8 mouse cellular contexts compared by ENCODE assay signal in genomic region chr2:60125049-60126004, GRCm38 (mm10).
DNase-seq lines count a peak whose midpoint lies in the region; ATAC-seq and TF ChIP-seq lines count a peak whose summit lies in the region.

No protein-coding gene starts in this region.

- no peaks in the 10 kb centered on the region for H3K36me3 ChIP-seq in CH12.LX (replicated peaks in 1 of 2; ENCODE audit: control insufficient read depth in 1 of 2, insufficient read depth in 1 of 2, low read length in 1 of 2)
- no peaks in the 10 kb centered on the region for H3K36me3 ChIP-seq in forebrain, embryonic 12.5 days (replicated peaks)
- no peaks in the 10 kb centered on the region for H3K36me3 ChIP-seq in liver, postnatal 0 days (replicated peaks; ENCODE audit: insufficient read depth, low read length)
- H3K36me3 ChIP-seq in neural tube, embryonic 13.5 days: no peaks in the 10 kb centered on the region
- H3K36me3 ChIP-seq in testis, adult 2 months (ENCODE audit: control insufficient read depth, insufficient read depth, low read length): no peaks in the 10 kb centered on the region

- under 1% methylated on average over 56 of the region's 83 CpGs for WGBS in forebrain, embryonic 12.5 days
- under 1% methylated on average over 41 of the region's 83 CpGs for WGBS in liver, postnatal 0 days (ENCODE audit: insufficient replicate concordance)
- WGBS in neural tube, embryonic 13.5 days: 0% methylated on average over 66 of the region's 83 CpGs

- TF ChIP-seq CTCF in CH12.LX (conservative IDR thresholded peaks at IDR 0.05 in 1 of 2, IDR thresholded peaks at IDR 0.05 in 1 of 2; ENCODE audit: low read depth in 2 of 2, low read length in 2 of 2): no peak
- no peak for TF ChIP-seq CTCF in liver, postnatal 0 days (IDR thresholded peaks at IDR 0.05; ENCODE audit: low read depth)
- no peak for TF ChIP-seq CTCF in testis, adult 2 months (IDR thresholded peaks at IDR 0.05; ENCODE audit: control insufficient read depth, insufficient read depth, insufficient replicate concordance, low read depth, low read length)

- no peaks in the 10 kb centered on the region for H3K27me3 ChIP-seq in CH12.LX (replicated peaks)
- H3K27me3 ChIP-seq in forebrain, embryonic 12.5 days: no peaks in the 10 kb centered on the region
- no peaks in the 10 kb centered on the region for H3K27me3 ChIP-seq in liver, postnatal 0 days (ENCODE audit: insufficient read depth, low read length)
- H3K27me3 ChIP-seq in neural tube, embryonic 13.5 days: no peaks in the 10 kb centered on the region
- no peaks in the 10 kb centered on the region for H3K27me3 ChIP-seq in testis, adult 2 months (ENCODE audit: control insufficient read depth, insufficient read depth, low read length)

- H3K9me3 ChIP-seq in CH12.LX (replicated peaks; ENCODE audit: low read length): no peaks in the 10 kb centered on the region
- H3K9me3 ChIP-seq in forebrain, embryonic 12.5 days: no peaks in the 10 kb centered on the region
- H3K9me3 ChIP-seq in liver, postnatal 0 days (ENCODE audit: low read length): no peaks in the 10 kb centered on the region
- no peaks in the 10 kb centered on the region for H3K9me3 ChIP-seq in neural tube, embryonic 13.5 days

- H3K27ac ChIP-seq in CH12.LX (ENCODE audit: insufficient read depth, low read depth): peak overlapping the region; percentile 62
- H3K27ac ChIP-seq in forebrain, embryonic 12.5 days: peak overlapping the region; percentile 100
- peak overlapping the region; percentile 100 for H3K27ac ChIP-seq in liver, postnatal 0 days (ENCODE audit: low read depth)
- peak overlapping the region; percentile 100 for H3K27ac ChIP-seq in neural tube, embryonic 13.5 days (replicated peaks)
- H3K27ac ChIP-seq in testis, adult 2 months (ENCODE audit: control insufficient read depth, insufficient read depth, low read depth, low read length): peak overlapping the region; percentile 92

- peak overlapping the region; percentile 66 for H3K4me2 ChIP-seq in CH12.LX (ENCODE audit: insufficient read depth, low read depth, poor library complexity, severe bottlenecking)
- H3K4me2 ChIP-seq in forebrain, embryonic 12.5 days: peak overlapping the region; percentile 59
- H3K4me2 ChIP-seq in liver, postnatal 0 days (ENCODE audit: low read depth, low read length): peak overlapping the region; percentile 75
- H3K4me2 ChIP-seq in neural tube, embryonic 13.5 days: peak overlapping the region; percentile 61

- H3K9ac ChIP-seq in CH12.LX (ENCODE audit: insufficient read depth, low read depth): peak overlapping the region; percentile 97
- H3K9ac ChIP-seq in forebrain, embryonic 12.5 days: peak overlapping the region; percentile 99
- peak overlapping the region; percentile 99 for H3K9ac ChIP-seq in liver, postnatal 0 days (replicated peaks)
- H3K9ac ChIP-seq in neural tube, embryonic 13.5 days: peak overlapping the region; percentile 100

- H3K4me1 ChIP-seq in CH12.LX (ENCODE audit: control insufficient read depth in 1 of 2, insufficient read depth in 2 of 2): peaks cover 4 to 28% of the 10 kb centered on the region in 2 experiments
- H3K4me1 ChIP-seq in forebrain, embryonic 12.5 days: peaks cover 21% of the 10 kb centered on the region
- H3K4me1 ChIP-seq in liver, postnatal 0 days (ENCODE audit: insufficient read depth): peaks cover 13% of the 10 kb centered on the region
- H3K4me1 ChIP-seq in neural tube, embryonic 13.5 days (replicated peaks): peaks cover 45% of the 10 kb centered on the region
- H3K4me1 ChIP-seq in testis, adult 2 months (ENCODE audit: control insufficient read depth, insufficient read depth, low read length): peaks cover 2% of the 10 kb centered on the region; the same call in 1 of the 2 replicates

- TF ChIP-seq EP300 in CH12.LX (IDR thresholded peaks at IDR 0.05; ENCODE audit: low read length): no peak
- TF ChIP-seq EP300 in liver, postnatal 0 days (IDR thresholded peaks at IDR 0.05; ENCODE audit: low read depth): no peak

- H3K4me3 ChIP-seq in CH12.LX (replicated peaks in 1 of 3; ENCODE audit: low read depth in 2 of 3, low read length in 2 of 3, poor library complexity in 1 of 3): peak overlapping the region; percentile 67 to 84 (median 79)
- H3K4me3 ChIP-seq in forebrain, embryonic 12.5 days (replicated peaks): peak overlapping the region; percentile 95
- H3K4me3 ChIP-seq in liver, postnatal 0 days (ENCODE audit: low read depth, low read length): peak overlapping the region; percentile 99
- H3K4me3 ChIP-seq in neural tube, embryonic 13.5 days: peak overlapping the region; percentile 89
- H3K4me3 ChIP-seq in testis, adult 2 months (ENCODE audit: control insufficient read depth, low read depth, low read length): peak overlapping the region; percentile 97

- TF ChIP-seq POLR2A in CH12.LX (IDR thresholded peaks at IDR 0.05; ENCODE audit: low read depth, low read length): peak; percentile 50; the same call in 1 of the 2 replicates
- peak; percentile 46; the same call in 1 of the 2 replicates for TF ChIP-seq POLR2A in testis, adult 2 months (IDR thresholded peaks at IDR 0.05; ENCODE audit: control insufficient read depth, low read depth, low read length)

- dilution Hi-C loops in CH12.LX (cut with MboI; ENCODE audit: extremely low pct_ligation_motif_present, extremely low pct_unique_long_range_greater_than_20kb, low sequenced_read_pairs): no loop called here

- DNase-seq in CH12.LX (ENCODE audit: extremely low read depth): peak; percentile 61
- DNase-seq in c-Kit-positive CD71-negative TER-119-negative erythroid progenitor cells, embryonic 14.5 days (ENCODE audit: low read depth): peak; percentile 49
- peak; percentile 79 to 83 for DNase-seq in heart, postnatal 10 days
- peak; percentile 69 to 76 for DNase-seq in kidney, postnatal 36 days
- peak; percentile 75 for DNase-seq in liver, postnatal 0 days

- intact Hi-C loops in heart, postnatal 10 days (cut with DNase I): loop anchor here (2.0 kb wide), 2 partner anchors 83 to 89 kb away; partner anchors contain the start of genes Baz2b and March7

- in situ Hi-C loops in CH12.LX (cut with MboI; ENCODE audit: low pct_ligation_motif_present, low pct_unique_long_range_greater_than_20kb, low sequenced_read_pairs): no loop called here

- TF ChIP-seq RAD21 in CH12.LX (IDR thresholded peaks at IDR 0.05; ENCODE audit: low read depth, low read length): no peak

- peak; percentile 76 for ATAC-seq in forebrain, embryonic 12.5 days (ENCODE audit: low FRiP score)
- ATAC-seq in liver, postnatal 0 days: peak; percentile 71
- peak; percentile 75 for ATAC-seq in neural tube, embryonic 13.5 days (ENCODE audit: low read depth)

- peaks cover 13% of the 10 kb centered on the region for H3K79me2 ChIP-seq in CH12.LX (replicated peaks; ENCODE audit: control insufficient read depth, extremely low read depth, insufficient read depth, poor library complexity, severe bottlenecking)

TF ChIP-seq in CH12.LX, 34 proteins besides CTCF, POLR2A, EP300 and RAD21:
- TF ChIP-seq MXI1 (IDR thresholded peaks at IDR 0.05; ENCODE audit: low read depth, low read length): peak; percentile 50; the same call in 1 of the 2 replicates
- TF ChIP-seq MAZ (IDR thresholded peaks at IDR 0.05; ENCODE audit: low read depth, low read length): 0 out of 2 replicates have a peak, but pooled peaks have one; percentile 53
- peak; percentile 89; the same call in 1 of the 2 replicates for TF ChIP-seq CHD1 (IDR thresholded peaks at IDR 0.05; ENCODE audit: low read depth, low read length)
- peak; percentile 39; the same call in 1 of the 2 replicates for TF ChIP-seq SIN3A (IDR thresholded peaks at IDR 0.05; ENCODE audit: low read length)
- TF ChIP-seq JUN (IDR thresholded peaks at IDR 0.05; ENCODE audit: insufficient read depth, low read depth, low read length): peak; percentile 45
- peak; percentile 21; the same call in 1 of the 2 replicates for TF ChIP-seq UBTF (IDR thresholded peaks at IDR 0.05; ENCODE audit: low read depth, low read length)
- no peak for TF ChIP-seq USF1 (IDR thresholded peaks at IDR 0.05; ENCODE audit: low read depth, low read length)
- TF ChIP-seq JUND (conservative IDR thresholded peaks at IDR 0.05; ENCODE audit: low read depth, low read length): peak; percentile 56; the same call in 1 of the 2 replicates
- no peak for TF ChIP-seq ZNF384 (IDR thresholded peaks at IDR 0.05; ENCODE audit: low read depth, low read length)
- peak; percentile 36; the same call in 1 of the 2 replicates for TF ChIP-seq IRF4 (IDR thresholded peaks at IDR 0.05; ENCODE audit: low read depth, low read length)
- TF ChIP-seq TCF12 (IDR thresholded peaks at IDR 0.05; ENCODE audit: low read depth, low read length): peak; percentile 39; the same call in 1 of the 2 replicates

Comparison
In these comparisons a context has a peak if more than half of its experiments do, and no peak if none do; other contexts are left out.
1. Peak in every context shown above with its lines: DNase-seq, ATAC-seq, H3K4me3 ChIP-seq and H3K27ac ChIP-seq.